Mouse (Mus musculus) right cerebral cortex, adult 2 months (tissue): ENCODE data around the gene Ak8.
A peak's percentile ranks its signal among the peaks of the same experiment; 100 is the strongest.

ENCODE experiments used
- DNase-seq, 2 experiments: peaks; one replicate each; pipeline ENCODE4 v3.0.0; 2021 to 2022; ENCODE audit warnings: low spot score in 2 of 2

Gene Ak8

GRCm38 (mm10) chr2:28699361-28700335 lies at the start of gene Ak8, which contains the start of gene Spaca9:
TSS of gene Ak8 (plus strand) at chr2:28700164.
TSS of gene Spaca9 (minus strand) at chr2:28699727.
- DNase-seq = peak; percentile 86 to 89

DNA sequence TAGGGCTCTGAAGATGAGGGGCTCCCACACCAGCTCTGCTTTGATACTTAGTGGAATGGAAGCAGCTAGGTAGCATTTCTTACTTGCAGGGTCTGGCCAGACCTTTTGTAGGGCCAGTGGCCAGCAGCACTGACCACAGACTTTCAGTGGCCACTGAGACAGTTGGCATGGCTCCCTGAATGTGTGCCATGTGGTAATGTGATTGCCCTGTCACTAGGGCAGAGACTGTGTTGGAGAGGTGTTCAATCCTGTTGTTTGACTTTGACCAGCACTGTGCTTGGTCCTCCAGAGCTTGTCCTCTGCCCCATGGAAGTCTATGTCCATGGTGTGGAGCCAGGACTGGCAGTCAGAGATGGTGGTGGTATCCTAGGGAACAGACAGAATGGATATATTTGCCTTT lies 49.4 kb upstream of the Ak8 start:
- no peak for DNase-seq

- peak; percentile 46 to 68 for DNase-seq
These were observed 46.6 kb upstream of the Ak8 start for GRCm38 (mm10) chr2:28653351-28653750.

DNA sequence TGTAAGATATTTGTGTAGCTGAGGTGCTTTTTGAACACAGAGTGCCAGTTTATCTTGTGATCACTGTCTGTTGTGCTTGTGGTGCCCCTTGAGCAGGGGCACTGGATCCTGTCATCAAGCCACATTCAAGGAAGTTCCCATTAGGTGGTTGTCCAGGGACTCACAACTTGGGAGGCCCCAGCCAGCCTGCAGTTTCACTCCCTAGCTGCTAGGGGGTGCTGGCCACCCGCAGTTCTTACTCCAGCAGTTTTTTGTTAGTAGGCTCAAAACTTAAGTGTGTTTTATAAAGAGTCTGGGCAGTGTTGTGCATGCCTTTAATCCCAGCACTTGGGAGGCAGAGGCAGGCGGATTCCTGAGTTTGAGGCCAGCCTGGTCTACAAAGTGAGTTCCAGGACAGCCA lies 45.7 kb upstream of the Ak8 start:
- no peak for DNase-seq

DNA sequence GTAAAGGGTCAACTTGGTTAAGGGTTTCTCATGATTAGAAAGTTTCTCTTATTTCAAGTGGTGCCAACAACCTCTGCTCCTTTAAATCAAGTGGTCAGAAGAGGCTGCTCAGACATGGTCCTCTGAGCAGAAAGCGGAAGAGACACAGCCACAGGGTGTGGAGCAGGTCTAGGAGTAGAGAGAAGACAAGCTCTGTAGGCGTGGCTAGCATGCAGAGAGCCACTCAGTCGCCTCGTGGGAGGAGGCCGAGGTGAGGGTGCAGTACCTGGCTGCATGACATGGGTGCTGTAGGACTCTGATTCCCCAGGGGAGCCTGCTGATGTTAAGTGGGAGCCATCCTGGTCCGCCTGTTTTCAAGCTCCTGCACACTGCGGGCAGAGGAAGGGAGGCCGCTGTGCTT lies 43.7 kb upstream of the Ak8 start:
- DNase-seq = no peak

- no peak for DNase-seq
These were observed 37.1 kb upstream of the Ak8 start for GRCm38 (mm10) chr2:28662891-28663290.

- no peak for DNase-seq
These were observed 34.1 kb upstream of the Ak8 start for GRCm38 (mm10) chr2:28665818-28666217.

- no peak for DNase-seq
These were observed 28.5 kb upstream of the Ak8 start for GRCm38 (mm10) chr2:28671438-28671837.

- no peak for DNase-seq
These were observed 24.0 kb upstream of the Ak8 start for GRCm38 (mm10) chr2:28676005-28676404.

GRCm38 (mm10) chr2:28680710-28681109 lies 19.3 kb upstream of the Ak8 start:
- DNase-seq = peak; percentile 39 to 69

- peak; percentile 68 for DNase-seq
These were observed 18.2 kb upstream of the Ak8 start for GRCm38 (mm10) chr2:28681718-28682117.

DNA sequence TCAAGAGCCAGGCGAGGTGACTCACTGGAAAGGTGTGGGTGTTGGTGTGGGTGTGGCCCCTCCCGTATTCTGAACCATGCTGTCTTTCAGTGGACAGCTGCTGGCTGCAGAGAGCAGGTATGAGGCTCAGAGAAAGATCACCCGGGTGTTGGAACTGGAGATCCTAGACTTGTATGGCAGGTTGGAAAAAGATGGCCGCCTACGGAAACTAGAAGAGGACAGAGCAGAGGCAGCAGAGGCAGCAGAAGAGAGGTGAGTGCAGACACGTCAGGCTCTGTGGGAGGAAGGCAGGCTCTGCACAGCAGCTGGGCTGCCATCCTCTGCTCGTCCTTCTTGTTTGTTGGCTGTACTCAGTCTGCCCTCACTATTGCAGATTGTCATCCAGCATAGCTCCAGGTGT lies 14.1 kb upstream of the Ak8 start:
- DNase-seq = peak; percentile 45 to 57

DNA sequence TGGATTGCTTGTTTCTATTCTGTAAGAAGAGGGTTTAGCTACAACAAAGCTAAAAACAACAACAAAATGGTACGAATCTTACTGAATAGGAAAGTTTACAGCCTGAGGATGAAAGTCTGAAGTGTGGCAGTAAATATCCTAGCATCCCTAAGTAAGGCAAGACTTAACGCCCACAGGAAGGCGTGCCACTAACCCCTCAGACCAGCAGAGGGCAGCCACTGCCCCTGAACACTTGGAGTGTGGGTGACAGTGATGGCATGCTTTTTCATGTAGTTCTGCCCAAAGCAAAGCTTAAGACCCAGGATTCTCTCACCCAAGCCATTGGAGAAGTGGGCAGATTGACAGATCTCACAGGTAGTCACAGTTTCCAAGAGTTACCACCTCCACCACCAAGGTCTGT lies 11.5 kb upstream of the Ak8 start:
- DNase-seq = peak in 1 of 2 experiments; percentile 34

DNA sequence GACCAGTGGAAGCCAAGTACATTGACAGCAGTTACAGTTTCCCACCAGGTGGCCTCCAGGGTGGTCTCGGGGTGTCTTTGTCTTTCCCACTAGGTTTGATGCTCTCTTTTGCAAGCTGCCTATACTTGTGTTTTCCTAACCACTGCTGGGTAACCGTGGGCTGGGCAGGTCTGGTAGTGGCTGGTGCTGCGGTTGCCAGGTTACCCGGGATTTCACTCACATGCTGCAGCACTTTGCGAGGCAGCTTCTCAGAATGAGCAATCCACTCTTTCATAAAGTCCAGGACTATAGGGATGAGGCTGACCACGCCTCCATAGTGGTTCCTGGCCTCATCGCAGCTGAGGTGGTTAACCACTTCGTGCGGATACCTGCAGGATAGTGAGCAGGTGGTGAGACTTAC lies 7.3 kb upstream of the Ak8 start:
- peak; percentile 51 to 56 for DNase-seq

GRCm38 (mm10) chr2:28698566-28698965 lies 1.4 kb upstream of the Ak8 start:
- no peak for DNase-seq

- DNase-seq = no peak
These were observed 1.8 kb downstream of the Ak8 start for GRCm38 (mm10) chr2:28701646-28702262.

GRCm38 (mm10) chr2:28706106-28706636 lies 6.2 kb downstream of the Ak8 start:
- no peak for DNase-seq

GRCm38 (mm10) chr2:28706787-28707186 lies 6.8 kb downstream of the Ak8 start:
- DNase-seq = no peak

- DNase-seq = no peak
These were observed 13.1 kb downstream of the Ak8 start for GRCm38 (mm10) chr2:28713036-28713435.

GRCm38 (mm10) chr2:28722419-28722818 lies 22.5 kb downstream of the Ak8 start:
- DNase-seq = no peak

- DNase-seq = no peak
These were observed 23.9 kb downstream of the Ak8 start for GRCm38 (mm10) chr2:28723912-28724311.

DNA sequence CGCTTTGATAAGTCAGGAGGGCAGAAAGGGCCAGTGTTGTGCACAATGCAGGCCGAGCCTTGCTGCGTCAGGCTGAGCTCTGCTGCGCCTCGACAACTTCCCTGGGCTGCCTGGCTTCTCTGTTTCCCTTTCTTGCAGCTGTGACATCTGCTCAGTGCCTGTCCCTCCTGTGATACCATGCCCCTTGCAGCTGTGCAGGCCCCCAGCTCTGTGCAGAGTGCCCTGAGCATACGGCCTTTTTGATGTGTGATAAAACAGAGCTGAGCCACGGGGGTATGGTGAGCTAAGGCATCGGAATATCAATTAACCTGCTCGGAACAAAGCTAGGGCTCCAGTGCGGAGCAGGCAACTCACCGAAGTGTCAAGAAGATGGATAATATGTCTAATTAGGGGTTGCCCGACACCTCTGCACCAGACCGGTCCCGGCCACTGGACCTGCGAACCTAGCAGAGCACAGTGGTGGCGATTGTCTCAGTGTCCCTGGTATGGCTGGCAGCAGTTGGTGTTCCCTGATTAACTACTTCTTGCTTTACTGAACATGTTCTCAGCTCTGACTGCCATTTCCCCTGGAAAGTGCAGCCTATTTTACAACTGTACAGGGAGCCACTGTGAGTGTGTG lies 27.9 kb downstream of the Ak8 start:
- no peak for DNase-seq
